Mouse (Mus musculus): ENCODE data around the gene Emg1. TPM values are rescaled to one million over a fixed set of nuclear protein-coding genes. Genes with fewer than 3 reads are reported as not detected.

Gene Emg1
- total RNA-seq (2022) = 10 to 100 TPM; 81.9 to 100.0 (median 86.2) TPM

- peak; percentile 97 for DNase-seq
Observed at GRCm38 (mm10) chr6:124711824-124712782, at the start of gene Emg1, which contains the start of gene Phb2. Gene Emg1, minus strand, starts transcription at chr6:124712178. Gene Phb2, plus strand, starts transcription at chr6:124712336.

- DNase-seq = peak; percentile 76
Observed at GRCm38 (mm10) chr6:124759259-124759658, 47.3 kb upstream of the Emg1 start.

- DNase-seq = no peak
Observed at GRCm38 (mm10) chr6:124758849-124759232, 46.9 kb upstream of the Emg1 start.

- DNase-seq = peak; percentile 52
Observed at GRCm38 (mm10) chr6:124757909-124758848, 46.2 kb upstream of the Emg1 start.

- no peak for DNase-seq
Observed at GRCm38 (mm10) chr6:124757351-124757880, 45.4 kb upstream of the Emg1 start.

- DNase-seq = peak; percentile 81
Observed at GRCm38 (mm10) chr6:124756652-124757350, 44.8 kb upstream of the Emg1 start.

GRCm38 (mm10) chr6:124755831-124756595 lies 44.0 kb upstream of the Emg1 start, which contains the start of the genes Gm45234 and Atn1:
Gene Gm45234, minus strand, starts transcription at chr6:124756021.
Gene Atn1, minus strand, starts transcription at chr6:124756524.
- peak; percentile 59 for DNase-seq

GRCm38 (mm10) chr6:124755306-124755705 lies 43.3 kb upstream of the Emg1 start:
- DNase-seq = no peak

- no peak for DNase-seq
Observed at GRCm38 (mm10) chr6:124753861-124754260, 41.9 kb upstream of the Emg1 start.

GRCm38 (mm10) chr6:124750405-124750804 lies 38.4 kb upstream of the Emg1 start:
- DNase-seq = no peak

GRCm38 (mm10) chr6:124746654-124747632 lies 35.0 kb upstream of the Emg1 start:
- no peak for DNase-seq

- DNase-seq = no peak
Observed at GRCm38 (mm10) chr6:124746296-124746605, 34.3 kb upstream of the Emg1 start.

GRCm38 (mm10) chr6:124745490-124746295 lies 33.7 kb upstream of the Emg1 start:
- DNase-seq = peak; percentile 91

- no peak for DNase-seq
Observed at GRCm38 (mm10) chr6:124744755-124745321, 32.9 kb upstream of the Emg1 start.

GRCm38 (mm10) chr6:124743647-124744046 lies 31.7 kb upstream of the Emg1 start:
- DNase-seq = no peak

- no peak for DNase-seq
Observed at GRCm38 (mm10) chr6:124742839-124743514, 31.0 kb upstream of the Emg1 start.

GRCm38 (mm10) chr6:124741842-124742241 lies 29.9 kb upstream of the Emg1 start:
- no peak for DNase-seq

All from adrenal gland, adult 8-10 months (tissue).